Mouse (Mus musculus): ENCODE measurements around the gene Hadh. TPM values are rescaled to one million over a fixed set of nuclear protein-coding genes. Genes with fewer than 3 reads are reported as not detected.

Hadh gene
- total RNA-seq, 2 experiments from 2014 or later = 23.1 to 24.6 TPM

- no peak for DNase-seq (ENCODE audit: extremely low spot score in 1 of 2, low spot score in 1 of 2)
These were observed 636 bp upstream of the Hadh start for GRCm38 (mm10) chr3:131272374-131273100.

GRCm38 (mm10) chr3:131271157-131271556 lies 744 bp downstream of the Hadh start:
- DNase-seq (ENCODE audit: extremely low spot score in 1 of 2, low spot score in 1 of 2) = no peak

GRCm38 (mm10) chr3:131270381-131270780 lies 1.5 kb downstream of the Hadh start:
- DNase-seq (ENCODE audit: extremely low spot score in 1 of 2, low spot score in 1 of 2) = no peak

GRCm38 (mm10) chr3:131266366-131267050 lies 5.4 kb downstream of the Hadh start:
- no peak for DNase-seq (ENCODE audit: extremely low spot score in 1 of 2, low spot score in 1 of 2)

- no peak for DNase-seq (ENCODE audit: extremely low spot score in 1 of 2, low spot score in 1 of 2)
These were observed 6.4 kb downstream of the Hadh start for GRCm38 (mm10) chr3:131265516-131265915.

GRCm38 (mm10) chr3:131263766-131264486 lies 8.0 kb downstream of the Hadh start:
- no peak for DNase-seq (ENCODE audit: extremely low spot score in 1 of 2, low spot score in 1 of 2)

- DNase-seq (ENCODE audit: extremely low spot score in 1 of 2, low spot score in 1 of 2) = no peak
These were observed 11.5 kb downstream of the Hadh start for GRCm38 (mm10) chr3:131260418-131260817.

GRCm38 (mm10) chr3:131259392-131259965 lies 12.4 kb downstream of the Hadh start:
- no peak for DNase-seq (ENCODE audit: extremely low spot score in 1 of 2, low spot score in 1 of 2)

GRCm38 (mm10) chr3:131258921-131259320 lies 13.0 kb downstream of the Hadh start:
- DNase-seq (ENCODE audit: extremely low spot score in 1 of 2, low spot score in 1 of 2) = no peak

GRCm38 (mm10) chr3:131255399-131255981 lies 16.4 kb downstream of the Hadh start:
- DNase-seq (ENCODE audit: extremely low spot score in 1 of 2, low spot score in 1 of 2) = no peak

GRCm38 (mm10) chr3:131254991-131255390 lies 16.9 kb downstream of the Hadh start:
- no peak for DNase-seq (ENCODE audit: extremely low spot score in 1 of 2, low spot score in 1 of 2)

GRCm38 (mm10) chr3:131251601-131252000 lies 20.3 kb downstream of the Hadh start:
- DNase-seq (ENCODE audit: extremely low spot score in 1 of 2, low spot score in 1 of 2) = no peak

- no peak for DNase-seq (ENCODE audit: extremely low spot score in 1 of 2, low spot score in 1 of 2)
These were observed 20.9 kb downstream of the Hadh start for GRCm38 (mm10) chr3:131250978-131251377.

GRCm38 (mm10) chr3:131250283-131250682 lies 21.6 kb downstream of the Hadh start:
- DNase-seq (ENCODE audit: extremely low spot score in 1 of 2, low spot score in 1 of 2) = no peak

- DNase-seq (ENCODE audit: extremely low spot score in 1 of 2, low spot score in 1 of 2) = no peak
These were observed 23.5 kb downstream of the Hadh start for GRCm38 (mm10) chr3:131248444-131248843.

- DNase-seq (ENCODE audit: extremely low spot score in 1 of 2, low spot score in 1 of 2) = no peak
These were observed 24.1 kb downstream of the Hadh start for GRCm38 (mm10) chr3:131247851-131248250.

GRCm38 (mm10) chr3:131247447-131247846 lies 24.5 kb downstream of the Hadh start:
- no peak for DNase-seq (ENCODE audit: extremely low spot score in 1 of 2, low spot score in 1 of 2)

GRCm38 (mm10) chr3:131246579-131247046 lies 25.3 kb downstream of the Hadh start:
- DNase-seq (ENCODE audit: extremely low spot score in 1 of 2, low spot score in 1 of 2) = no peak

GRCm38 (mm10) chr3:131245766-131246578 lies 25.9 kb downstream of the Hadh start:
- peak; percentile 29 to 65 for DNase-seq (ENCODE audit: extremely low spot score in 1 of 2, low spot score in 1 of 2)
